Mouse (Mus musculus) C2C12 (cell line): ENCODE measurements at regions not wholly inside any gene's neighbourhood (a gene's known extent, or its start where the extent isn't known, plus 50 kb on each side); places are given as distances from the start of the nearest gene placed in this dataset.

Experiments used
- H3K27me3 ChIP-seq: one replicate; pipeline ENCODE4 v1.6.1; 2011; ENCODE audit not compliant: control insufficient read depth, insufficient read depth, insufficient read length
- H3K36me3 ChIP-seq: one replicate; pipeline ENCODE4 v1.6.1; 2011; ENCODE audit not compliant: control insufficient read depth, insufficient read depth
- H3K4me3 ChIP-seq: one replicate; pipeline ENCODE4 v1.5.1; 2011; ENCODE audit warnings: mild to moderate bottlenecking, control low read depth; ENCODE audit not compliant: poor library complexity, insufficient read depth, severe bottlenecking
- H3K79me2 ChIP-seq: one replicate; pipeline ENCODE4 v1.6.1; 2011; ENCODE audit not compliant: control insufficient read depth, insufficient read depth
- H3K79me3 ChIP-seq: one replicate; pipeline ENCODE4 v1.6.1; 2011; ENCODE audit warnings: low read depth, control low read depth
- H3ac ChIP-seq: one replicate; pipeline ENCODE3; 2011; ENCODE audit warnings: low read depth; ENCODE audit not compliant: control insufficient read depth, insufficient read length
- CEBPB ChIP-seq: IDR thresholded peaks from one replicate; pipeline ENCODE4 v1.6.1; 2011; ENCODE audit warnings: low read depth, mild to moderate bottlenecking, control low read depth, moderate library complexity
- CTCF ChIP-seq: IDR thresholded peaks from one replicate; pipeline ENCODE4 v1.5.1; 2011; ENCODE audit not compliant: control insufficient read depth, insufficient read depth, insufficient read length
- FOSL1 ChIP-seq: IDR thresholded peaks from one replicate; pipeline ENCODE4 v1.8.0; 2011; ENCODE audit warnings: mild to moderate bottlenecking, low read length; ENCODE audit not compliant: poor library complexity, insufficient read depth, severe bottlenecking
- MAX ChIP-seq: IDR thresholded peaks from one replicate; pipeline ENCODE4 v1.6.1; 2011; ENCODE audit warnings: mild to moderate bottlenecking, control low read depth
- MYOD1 ChIP-seq: IDR thresholded peaks from one replicate; pipeline ENCODE4 v1.6.1; 2011; ENCODE audit warnings: low read depth; ENCODE audit not compliant: control insufficient read depth, insufficient read length
- MYOG ChIP-seq: IDR thresholded peaks from one replicate; pipeline ENCODE4 v1.6.1; 2011; ENCODE audit not compliant: control insufficient read depth, insufficient read length; ENCODE audit errors: extremely low read depth
- USF1 ChIP-seq: IDR thresholded peaks from one replicate; pipeline ENCODE4 v1.6.1; 2011; ENCODE audit warnings: low read depth, mild to moderate bottlenecking, control low read depth, moderate library complexity

- H3K79me2 ChIP-seq = no peaks in the 10 kb centered on the region
- H3K4me3 ChIP-seq = no peak overlapping the region
- H3K79me3 ChIP-seq = no peaks in the 10 kb centered on the region
- no peaks in the 10 kb centered on the region for H3K36me3 ChIP-seq
- H3K27me3 ChIP-seq = no peaks in the 10 kb centered on the region
- TF ChIP-seq MYOG = no peak
- no peak overlapping the region for H3ac ChIP-seq
Measured at GRCm38 (mm10) chr16:71857877-71858276, 450.2 kb upstream of the Robo1 start.

DNA sequence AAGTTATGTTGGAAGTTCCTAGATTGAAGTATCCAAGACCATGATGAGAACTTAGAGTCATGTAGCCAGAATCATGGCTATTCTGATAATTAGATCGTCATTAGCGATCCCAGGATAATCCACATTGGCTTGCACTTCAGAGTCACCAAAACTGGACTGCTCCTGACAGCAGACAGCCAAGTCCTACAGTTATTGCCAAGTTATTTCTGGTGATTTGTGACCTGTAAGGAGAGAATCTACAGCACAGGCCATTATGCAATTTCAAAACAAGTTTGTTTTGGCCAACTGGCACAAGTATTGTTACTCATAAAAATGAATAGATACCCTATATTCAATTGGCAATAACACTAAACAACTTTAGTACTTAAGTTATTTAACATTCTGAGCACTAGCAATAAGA lies 447.9 kb upstream of the Robo1 start:
- Histone ChIP-seq H3K4me3 (no peak overlapping the region), H3K27me3 (no peaks in the 10 kb centered on the region), H3K36me3 (no peaks in the 10 kb centered on the region), H3K79me3 (no peaks in the 10 kb centered on the region), H3ac (no peak overlapping the region), H3K79me2 (no peaks in the 10 kb centered on the region)
- TF ChIP-seq MYOD1 (no peak), CTCF (no peak), MAX (no peak), CEBPB (no peak), FOSL1 (no peak), MYOG (no peak), USF1 (no peak)

DNA sequence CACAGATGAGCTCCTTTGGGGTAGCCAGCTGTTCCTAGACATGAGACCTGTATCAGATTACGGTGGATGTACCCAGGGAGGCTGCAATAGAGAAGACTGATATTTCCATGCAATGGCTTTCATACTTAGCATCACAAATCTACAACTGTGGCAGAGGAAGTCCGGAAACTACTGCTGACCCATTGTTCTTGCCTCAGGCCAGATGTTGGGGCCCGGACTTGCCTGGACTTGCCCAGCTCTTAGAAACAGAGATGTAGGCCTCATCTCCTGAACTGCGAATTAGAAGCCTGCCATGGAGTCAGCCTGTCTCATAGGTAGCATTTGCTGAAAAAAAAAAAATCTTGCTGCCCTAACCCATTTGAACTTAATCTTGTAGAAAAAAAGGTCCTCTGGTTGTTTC lies 422.4 kb upstream of the Robo1 start:
- no peak for TF ChIP-seq CEBPB
- H3K79me2 ChIP-seq = no peaks in the 10 kb centered on the region
- no peak overlapping the region for H3K4me3 ChIP-seq
- no peaks in the 10 kb centered on the region for H3K27me3 ChIP-seq
- no peak overlapping the region for H3ac ChIP-seq
- no peaks in the 10 kb centered on the region for H3K36me3 ChIP-seq
- H3K79me3 ChIP-seq = no peaks in the 10 kb centered on the region

DNA sequence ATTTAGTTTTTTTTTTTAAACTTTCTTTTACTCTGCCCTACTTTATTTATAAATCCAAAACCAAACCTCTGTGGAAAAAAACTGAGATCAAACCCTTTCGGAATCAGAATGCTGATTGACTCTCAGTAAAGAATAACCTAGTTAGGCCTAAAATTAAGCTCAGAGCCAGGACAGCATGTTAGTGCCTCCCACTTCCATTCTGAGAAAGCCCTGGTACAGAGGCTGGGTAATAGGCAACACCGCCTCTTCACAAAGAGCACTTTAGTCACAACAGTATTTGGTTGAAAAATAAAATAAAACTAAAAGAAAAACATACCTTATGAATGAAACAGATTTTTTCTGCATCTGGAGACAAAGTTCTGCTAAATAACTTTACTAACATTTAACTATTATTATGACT lies 418.4 kb upstream of the Robo1 start:
- no peak overlapping the region for H3K4me3 ChIP-seq

DNA sequence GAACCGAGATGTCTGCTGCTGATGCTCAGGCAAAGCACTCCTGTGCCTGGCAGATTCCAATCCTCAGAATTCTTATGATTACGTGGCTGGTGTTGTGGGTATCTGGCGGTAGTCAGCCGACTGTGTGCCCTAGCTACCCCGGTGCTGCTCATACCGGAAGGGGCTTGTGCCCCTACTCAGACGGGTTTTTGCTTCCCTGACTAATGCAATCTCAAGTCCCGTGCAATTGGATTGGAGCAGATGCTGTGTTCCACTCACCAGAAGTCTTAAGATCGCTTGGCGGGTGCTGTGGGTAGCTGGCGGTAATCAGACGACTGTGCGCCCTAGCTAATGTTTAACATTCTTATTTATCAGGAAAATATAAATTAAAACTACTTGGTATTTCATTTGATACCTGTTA lies 385.0 kb upstream of the Robo1 start:
- no peaks in the 10 kb centered on the region for H3K36me3 ChIP-seq
- H3K27me3 ChIP-seq = no peaks in the 10 kb centered on the region
- no peak overlapping the region for H3K4me3 ChIP-seq
- H3K79me2 ChIP-seq = no peaks in the 10 kb centered on the region
- H3ac ChIP-seq = no peak overlapping the region
- no peaks in the 10 kb centered on the region for H3K79me3 ChIP-seq
- no peak for TF ChIP-seq CTCF
- TF ChIP-seq MAX = no peak
- TF ChIP-seq CEBPB = no peak
- no peak for TF ChIP-seq MYOD1
- no peak for TF ChIP-seq USF1
- no peak for TF ChIP-seq FOSL1

More for the DNA sequence above, 418.4 kb upstream of the Robo1 start:
- H3K27me3 ChIP-seq = no peaks in the 10 kb centered on the region
- H3K36me3 ChIP-seq = no peaks in the 10 kb centered on the region
- TF ChIP-seq CTCF (no peak), CEBPB (no peak), FOSL1 (no peak), USF1 (no peak), MYOD1 (no peak), MAX (no peak), MYOG (no peak)
- no peaks in the 10 kb centered on the region for H3K79me2 ChIP-seq
- H3ac ChIP-seq = no peak overlapping the region
- H3K79me3 ChIP-seq = no peaks in the 10 kb centered on the region

GRCm38 (mm10) chr16:71944165-71944564 lies 363.9 kb upstream of the Robo1 start:
- Histone ChIP-seq H3K79me3 (no peaks in the 10 kb centered on the region), H3K79me2 (no peaks in the 10 kb centered on the region), H3K4me3 (no peak overlapping the region), H3ac (no peak overlapping the region), H3K27me3 (no peaks in the 10 kb centered on the region), H3K36me3 (no peaks in the 10 kb centered on the region)
- no peak for TF ChIP-seq MAX
- no peak for TF ChIP-seq USF1
- TF ChIP-seq CEBPB = no peak
- TF ChIP-seq MYOD1 = no peak
- TF ChIP-seq MYOG = no peak

GRCm38 (mm10) chr16:71944846-71945245 lies 363.3 kb upstream of the Robo1 start:
- Histone ChIP-seq H3K79me3 (no peaks in the 10 kb centered on the region), H3K27me3 (no peaks in the 10 kb centered on the region), H3K4me3 (no peak overlapping the region), H3K36me3 (no peaks in the 10 kb centered on the region), H3ac (no peak overlapping the region), H3K79me2 (no peaks in the 10 kb centered on the region)
- TF ChIP-seq MYOD1 (no peak), CTCF (no peak)
